Mouse (Mus musculus) adrenal gland, adult (tissue): ENCODE data around the gene Ccser1.
"Not testable (repeated sequence)": the region's sequence is repeated elsewhere in the genome, so short reads cannot be mapped to it uniquely, and the experiment has no call there.

Experiments
- DNase-seq, 2 experiments: peaks; one replicate each; pipeline ENCODE4 v3.0.0; 2022 to 2023; ENCODE audit warnings: low spot score in 1 of 2; ENCODE audit not compliant: inconsistent age in 2 of 2

Ccser1 gene

GRCm38 (mm10) chr6:61223563-61223962 lies 43.4 kb downstream of the Ccser1 start:
- DNase-seq = no peak

- DNase-seq = no peak
Measured at GRCm38 (mm10) chr6:61225302-61225701, 45.2 kb downstream of the Ccser1 start.

- no peak for DNase-seq
Measured at GRCm38 (mm10) chr6:61230058-61230718, 50.1 kb downstream of the Ccser1 start.

- DNase-seq = no peak
Measured at GRCm38 (mm10) chr6:61233060-61233459, 52.9 kb downstream of the Ccser1 start.

DNA sequence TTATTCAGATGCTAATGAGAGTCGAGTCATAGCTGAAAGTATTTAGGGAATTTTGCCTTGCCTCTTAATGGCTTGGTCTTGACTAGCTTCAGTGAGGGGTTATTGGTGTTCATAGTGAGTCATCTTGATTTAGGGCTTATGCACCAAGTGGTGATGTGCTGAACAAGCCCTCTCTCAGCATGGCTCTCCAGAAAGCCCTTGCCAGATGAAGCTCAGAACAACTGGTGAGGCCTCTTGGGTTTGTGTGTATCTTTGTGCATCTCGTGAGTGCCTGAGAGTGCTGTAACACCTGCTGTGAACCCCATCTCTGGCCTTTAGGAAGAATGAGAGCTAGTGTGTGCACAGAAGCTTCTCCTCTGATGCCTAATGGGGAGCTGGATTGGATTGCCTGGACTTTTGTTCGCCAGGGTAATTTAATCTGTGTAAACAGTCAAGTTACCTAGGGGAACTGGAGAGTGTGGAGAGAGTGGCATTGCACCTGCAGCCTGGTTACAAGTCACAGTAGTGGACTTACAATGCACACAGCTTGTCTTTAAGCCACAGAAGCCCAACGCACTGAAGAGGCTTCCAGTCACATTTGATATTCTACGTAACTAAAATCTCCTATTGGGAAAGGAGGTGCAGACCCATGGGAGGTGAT lies 53.5 kb downstream of the Ccser1 start:
- peak in 1 of 2 experiments; percentile 19 for DNase-seq

GRCm38 (mm10) chr6:61240618-61241017 lies 60.5 kb downstream of the Ccser1 start:
- DNase-seq = no peak

- DNase-seq = no peak
Measured at GRCm38 (mm10) chr6:61242556-61242955, 62.4 kb downstream of the Ccser1 start.

DNA sequence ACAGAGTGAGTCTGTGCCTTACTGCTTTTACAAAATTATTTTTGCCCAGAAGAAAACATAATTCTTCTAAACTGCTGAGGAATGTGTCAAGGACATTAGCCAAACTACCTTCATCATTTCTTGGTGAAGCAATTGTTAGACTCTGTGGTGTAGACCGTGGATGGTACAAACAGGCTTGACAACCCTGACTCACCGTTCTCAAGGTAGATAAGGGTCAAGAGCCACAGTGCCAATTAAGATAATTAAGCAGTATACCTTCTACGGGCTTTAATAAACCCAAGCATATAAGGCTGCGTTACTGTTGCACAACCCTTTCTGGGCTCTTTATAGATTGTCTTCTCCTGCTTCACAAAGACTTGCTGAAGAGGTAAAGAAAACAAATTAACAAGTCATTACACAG lies 66.4 kb downstream of the Ccser1 start:
- peak in 1 of 2 experiments; percentile 35 for DNase-seq

DNA sequence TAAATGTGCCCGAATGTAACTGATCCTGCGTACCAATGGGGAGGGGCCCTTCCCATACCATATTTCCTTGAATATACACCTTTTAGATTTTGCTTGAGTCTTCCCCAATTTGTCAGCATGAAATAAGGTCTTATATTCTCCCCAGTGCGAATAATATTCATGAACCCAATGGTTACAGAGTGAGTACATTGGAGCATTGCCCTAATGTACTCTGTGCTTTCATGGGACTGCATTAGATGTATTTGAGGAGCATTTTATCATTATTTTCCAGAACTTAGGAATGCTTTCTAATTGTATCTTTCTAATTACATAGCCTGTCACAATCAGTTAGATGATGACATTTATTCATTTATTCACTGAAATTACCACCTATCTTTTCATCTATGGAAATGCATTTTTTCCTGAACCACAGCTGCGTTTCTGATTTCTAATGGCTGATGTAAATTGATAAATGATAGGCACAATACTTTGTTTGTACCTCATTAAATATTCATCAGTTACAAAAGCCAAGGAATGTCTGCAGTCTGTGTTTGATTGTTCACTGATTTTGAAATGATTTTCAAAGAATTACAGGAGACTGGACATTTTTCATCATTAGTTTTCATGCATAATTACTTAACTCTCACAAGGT lies 67.8 kb downstream of the Ccser1 start:
- DNase-seq = no peak

DNA sequence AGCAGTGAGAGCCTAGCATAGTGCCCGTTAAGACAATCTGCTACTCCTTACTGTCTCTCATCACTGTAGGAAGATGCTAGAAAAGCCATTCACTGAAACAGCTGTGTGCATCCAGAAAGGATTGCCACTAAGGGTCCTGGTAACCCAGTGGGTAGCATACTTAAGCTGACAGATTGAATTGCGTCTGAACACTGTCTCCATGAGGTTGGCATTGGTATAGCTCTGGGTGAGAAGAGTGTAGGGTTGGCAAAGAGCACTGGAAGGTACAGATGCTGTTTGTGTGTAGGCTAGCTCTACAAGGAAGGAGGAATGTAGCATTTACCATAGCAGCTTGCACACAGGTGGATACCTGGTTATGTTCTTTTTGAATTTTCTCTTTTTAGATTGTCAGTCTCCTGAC lies 68.6 kb downstream of the Ccser1 start:
- no peak for DNase-seq

- DNase-seq = no peak
Measured at GRCm38 (mm10) chr6:61251232-61251631, 71.1 kb downstream of the Ccser1 start.

- no peak for DNase-seq
Measured at GRCm38 (mm10) chr6:61252912-61253311, 72.8 kb downstream of the Ccser1 start.

DNA sequence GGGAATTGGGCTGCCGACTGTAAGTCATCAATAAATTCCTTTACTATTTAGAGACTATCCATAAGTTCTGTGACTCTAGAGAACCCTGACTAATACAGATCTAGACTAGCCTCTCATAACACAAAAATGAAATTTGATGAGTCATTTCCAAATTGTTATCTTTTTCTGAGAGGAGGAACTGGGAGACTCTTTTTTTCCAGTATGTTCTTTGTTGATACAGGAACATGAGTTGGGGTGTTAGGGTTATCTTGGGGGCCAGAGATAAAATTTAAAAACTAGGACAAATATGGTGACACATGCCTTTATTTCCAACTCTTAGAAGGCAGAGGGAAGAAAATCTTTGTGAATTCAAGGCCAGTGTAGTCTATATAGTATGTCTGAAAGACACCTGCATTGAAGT lies 75.8 kb downstream of the Ccser1 start:
- not testable (repeated sequence) for DNase-seq

DNA sequence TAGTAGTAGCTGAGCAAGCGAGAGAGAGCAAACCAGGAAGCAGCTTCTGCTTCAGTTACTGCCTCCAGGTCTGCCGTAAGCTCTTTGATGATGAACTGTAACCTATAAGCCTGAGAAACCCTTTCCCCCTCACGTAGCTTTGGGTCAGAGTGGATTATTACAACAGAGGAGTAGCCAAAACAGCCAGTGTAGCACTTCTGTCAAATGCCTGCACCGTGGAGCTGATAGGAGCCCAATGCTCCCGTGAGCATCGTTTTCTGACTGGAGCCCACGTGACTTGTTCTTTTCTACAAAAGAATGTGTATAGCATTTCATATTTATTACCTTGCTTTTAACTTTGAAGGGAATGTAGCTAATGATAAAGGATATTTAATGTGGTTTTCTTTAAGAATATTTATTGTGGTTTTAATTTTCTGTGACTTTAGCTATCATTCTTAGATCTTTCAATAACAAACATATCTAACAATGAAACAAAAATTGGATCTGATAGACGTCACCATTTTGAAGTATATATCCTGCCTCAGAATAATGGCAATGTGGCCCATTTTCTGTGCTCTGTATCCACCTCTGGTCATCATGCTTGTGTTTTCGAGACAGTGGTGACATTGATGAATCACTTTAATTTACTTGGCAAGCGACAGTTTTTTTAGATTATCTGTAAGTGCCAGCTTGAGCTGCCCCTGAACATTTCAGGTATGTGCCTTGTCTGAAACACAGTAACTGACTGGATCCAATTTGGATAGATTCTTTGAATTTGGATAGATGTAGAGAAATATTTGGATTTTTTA lies 78.9 kb downstream of the Ccser1 start:
- no peak for DNase-seq

- DNase-seq = no peak
Measured at GRCm38 (mm10) chr6:61261381-61261780, 81.3 kb downstream of the Ccser1 start.

- no peak for DNase-seq
Measured at GRCm38 (mm10) chr6:61262448-61262847, 82.3 kb downstream of the Ccser1 start.

- DNase-seq = no peak
Measured at GRCm38 (mm10) chr6:61263291-61263690, 83.2 kb downstream of the Ccser1 start.

GRCm38 (mm10) chr6:61271033-61271432 lies 90.9 kb downstream of the Ccser1 start:
- DNase-seq = no peak

DNA sequence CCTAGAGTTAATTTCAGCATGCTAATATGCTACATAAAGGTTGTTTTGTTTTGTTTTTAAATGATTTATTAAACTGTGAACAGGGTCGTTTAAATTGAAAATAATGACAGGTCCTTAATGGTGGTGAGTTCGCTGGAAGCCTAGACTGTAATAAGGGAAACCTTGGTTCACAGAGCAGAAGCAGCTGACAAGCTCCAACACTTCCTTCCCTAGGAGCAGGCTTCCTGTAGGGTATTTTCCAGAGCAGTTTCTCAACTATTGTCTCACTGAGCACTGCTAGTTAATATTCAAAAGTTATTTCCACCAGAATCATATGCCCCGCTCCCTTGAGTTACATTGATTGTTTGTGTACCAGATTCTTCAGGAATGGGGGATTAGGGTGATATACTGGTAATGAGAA lies 93.3 kb downstream of the Ccser1 start:
- no peak for DNase-seq

DNA sequence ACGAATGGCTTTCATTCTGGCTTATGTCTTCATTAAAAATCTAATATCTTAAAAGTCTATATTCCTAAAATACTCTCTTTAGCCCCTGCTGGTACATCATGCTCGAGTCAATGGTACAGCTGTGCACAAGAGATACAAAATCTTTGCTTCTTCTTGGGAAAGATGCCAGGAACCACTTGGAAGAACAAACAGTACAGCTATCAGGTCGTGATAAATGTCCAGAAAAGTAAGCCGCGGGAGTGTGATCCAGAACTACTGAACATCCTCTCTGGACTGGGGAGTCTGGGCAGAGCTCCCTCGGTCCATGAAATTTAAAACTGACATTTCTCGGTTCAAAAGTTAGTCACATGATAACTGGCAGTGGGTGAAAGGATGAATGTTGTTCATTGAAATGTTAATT lies 99.4 kb downstream of the Ccser1 start:
- peak; percentile 33 to 55 for DNase-seq

- DNase-seq = no peak
Measured at GRCm38 (mm10) chr6:61292927-61293326, 112.8 kb downstream of the Ccser1 start.

DNA sequence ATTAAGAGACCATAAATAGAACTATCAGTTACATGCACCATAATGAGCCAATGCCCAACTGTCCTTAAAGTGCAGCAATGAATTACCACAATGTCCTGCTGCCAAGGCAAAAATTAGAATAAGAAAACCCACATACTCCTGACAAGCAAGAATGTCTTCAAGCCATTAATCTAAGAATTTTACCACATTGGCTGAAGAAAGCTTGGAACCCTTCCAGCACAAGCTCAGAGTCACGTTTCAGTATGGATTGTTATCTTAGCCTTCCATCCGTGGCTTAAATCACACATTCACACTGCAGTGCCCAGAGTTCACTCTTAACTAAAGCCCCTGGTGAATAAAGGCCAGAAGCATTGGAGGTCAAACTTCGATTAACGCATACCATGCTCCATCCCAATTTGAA lies 115.4 kb downstream of the Ccser1 start:
- DNase-seq = no peak
